Mouse (Mus musculus): ENCODE data around the gene Tnpo3. TPM values are rescaled to one million over a fixed set of nuclear protein-coding genes. Genes with fewer than 3 reads are reported as not detected.

Gene Tnpo3
- polyA plus RNA-seq, 1 experiment from 2014 or later = 83.4 TPM

GRCm38 (mm10) chr6:29506834-29507233 is 102.9 kb downstream of the Tnpo3 start:
- Histone ChIP-seq H3K9me3 (ENCODE audit: control insufficient read depth, low read length) (no peaks in the 10 kb centered on the region), H3K4me3 (ENCODE audit: low read length) (peak overlapping the region; percentile 54), H3K4me2 (ENCODE audit: low read length) (peak overlapping the region; percentile 66), H3K27ac (ENCODE audit: low read depth, low read length) (no peak overlapping the region), H3K27me3 (replicated peaks; ENCODE audit: control insufficient read depth, insufficient read depth, low read length) (peaks cover 16% of the 10 kb centered on the region), H3K9ac (ENCODE audit: low read depth, low read length) (no peak overlapping the region; the same call in 1 of the 2 replicates), H3K4me1 (ENCODE audit: control insufficient read depth, insufficient read depth, low read depth, low read length) (peaks cover 7% of the 10 kb centered on the region), H3K36me3 (ENCODE audit: control insufficient read depth, insufficient read depth, low read length) (no peaks in the 10 kb centered on the region)
- peak; percentile 16; the same call in 1 of the 2 replicates for ATAC-seq
- WGBS = 22% methylated on average over 8 of the region's 8 CpGs

GRCm38 (mm10) chr6:29505493-29505892 is 104.2 kb downstream of the Tnpo3 start:
- Histone ChIP-seq H3K9me3 (ENCODE audit: control insufficient read depth, low read length) (no peaks in the 10 kb centered on the region), H3K36me3 (ENCODE audit: control insufficient read depth, insufficient read depth, low read length) (no peaks in the 10 kb centered on the region), H3K27ac (ENCODE audit: low read depth, low read length) (no peak overlapping the region), H3K4me1 (ENCODE audit: control insufficient read depth, insufficient read depth, low read depth, low read length) (peaks cover 7% of the 10 kb centered on the region), H3K4me3 (ENCODE audit: low read length) (no peak overlapping the region), H3K4me2 (ENCODE audit: low read length) (no peak overlapping the region), H3K9ac (ENCODE audit: low read depth, low read length) (no peak overlapping the region), H3K27me3 (replicated peaks; ENCODE audit: control insufficient read depth, insufficient read depth, low read length) (peaks cover 16% of the 10 kb centered on the region)
- no peak for ATAC-seq
- 92% methylated on average over 5 of the region's 5 CpGs for WGBS

GRCm38 (mm10) chr6:29501599-29501998 is 108.1 kb downstream of the Tnpo3 start:
- no peak overlapping the region for H3K9ac ChIP-seq (ENCODE audit: low read depth, low read length)
- no peaks in the 10 kb centered on the region for H3K4me1 ChIP-seq (ENCODE audit: control insufficient read depth, insufficient read depth, low read depth, low read length)
- H3K27me3 ChIP-seq (replicated peaks; ENCODE audit: control insufficient read depth, insufficient read depth, low read length) = peaks cover 8% of the 10 kb centered on the region
- no peaks in the 10 kb centered on the region for H3K9me3 ChIP-seq (ENCODE audit: control insufficient read depth, low read length)
- no peaks in the 10 kb centered on the region for H3K36me3 ChIP-seq (ENCODE audit: control insufficient read depth, insufficient read depth, low read length)
- no peak overlapping the region for H3K4me2 ChIP-seq (ENCODE audit: low read length)
- 100% methylated on average over 1 of the region's 1 CpGs for WGBS
- no peak overlapping the region for H3K27ac ChIP-seq (ENCODE audit: low read depth, low read length)
- no peak for ATAC-seq
- H3K4me3 ChIP-seq (ENCODE audit: low read length) = no peak overlapping the region

- H3K9me3 ChIP-seq (ENCODE audit: control insufficient read depth, low read length) = no peaks in the 10 kb centered on the region
- H3K4me3 ChIP-seq (ENCODE audit: low read length) = no peak overlapping the region
- H3K36me3 ChIP-seq (ENCODE audit: control insufficient read depth, insufficient read depth, low read length) = no peaks in the 10 kb centered on the region
- no peak overlapping the region for H3K9ac ChIP-seq (ENCODE audit: low read depth, low read length)
- no peak overlapping the region for H3K27ac ChIP-seq (ENCODE audit: low read depth, low read length)
- H3K4me1 ChIP-seq (ENCODE audit: control insufficient read depth, insufficient read depth, low read depth, low read length) = no peaks in the 10 kb centered on the region
- H3K4me2 ChIP-seq (ENCODE audit: low read length) = no peak overlapping the region
- WGBS = 91% methylated on average over 6 of the region's 6 CpGs
- H3K27me3 ChIP-seq (replicated peaks; ENCODE audit: control insufficient read depth, insufficient read depth, low read length) = peaks cover 9% of the 10 kb centered on the region
- ATAC-seq = no peak
These were observed 108.9 kb downstream of the Tnpo3 start for GRCm38 (mm10) chr6:29500810-29501209.

GRCm38 (mm10) chr6:29500177-29500576 is 109.5 kb downstream of the Tnpo3 start:
- no peak overlapping the region for H3K27ac ChIP-seq (ENCODE audit: low read depth, low read length)
- no peak overlapping the region for H3K4me3 ChIP-seq (ENCODE audit: low read length)
- H3K4me1 ChIP-seq (ENCODE audit: control insufficient read depth, insufficient read depth, low read depth, low read length) = no peaks in the 10 kb centered on the region
- no peaks in the 10 kb centered on the region for H3K36me3 ChIP-seq (ENCODE audit: control insufficient read depth, insufficient read depth, low read length)
- H3K27me3 ChIP-seq (replicated peaks; ENCODE audit: control insufficient read depth, insufficient read depth, low read length) = peaks cover 14% of the 10 kb centered on the region
- 92% methylated on average over 7 of the region's 7 CpGs for WGBS
- H3K9ac ChIP-seq (ENCODE audit: low read depth, low read length) = no peak overlapping the region
- no peak for ATAC-seq
- no peaks in the 10 kb centered on the region for H3K9me3 ChIP-seq (ENCODE audit: control insufficient read depth, low read length)
- no peak overlapping the region for H3K4me2 ChIP-seq (ENCODE audit: low read length)

GRCm38 (mm10) chr6:29497791-29498190 is 111.9 kb downstream of the Tnpo3 start:
- peak; percentile 60 for ATAC-seq
- peaks cover 14% of the 10 kb centered on the region for H3K27me3 ChIP-seq (replicated peaks; ENCODE audit: control insufficient read depth, insufficient read depth, low read length)

GRCm38 (mm10) chr6:29496270-29496669 is 113.4 kb downstream of the Tnpo3 start:
- Histone ChIP-seq H3K9me3 (ENCODE audit: control insufficient read depth, low read length) (no peaks in the 10 kb centered on the region), H3K4me3 (ENCODE audit: low read length) (no peak overlapping the region; the same call in 1 of the 2 replicates), H3K27ac (ENCODE audit: low read depth, low read length) (no peak overlapping the region), H3K36me3 (ENCODE audit: control insufficient read depth, insufficient read depth, low read length) (no peaks in the 10 kb centered on the region), H3K4me2 (ENCODE audit: low read length) (no peak overlapping the region), H3K27me3 (replicated peaks; ENCODE audit: control insufficient read depth, insufficient read depth, low read length) (peaks cover 14% of the 10 kb centered on the region), H3K9ac (ENCODE audit: low read depth, low read length) (no peak overlapping the region), H3K4me1 (ENCODE audit: control insufficient read depth, insufficient read depth, low read depth, low read length) (no peaks in the 10 kb centered on the region)
- 13% methylated on average over 24 of the region's 25 CpGs for WGBS
- ATAC-seq = no peak

More at GRCm38 (mm10) chr6:29497791-29498190, 111.9 kb downstream of the Tnpo3 start:
- no peak overlapping the region for H3K4me3 ChIP-seq (ENCODE audit: low read length)
- H3K9me3 ChIP-seq (ENCODE audit: control insufficient read depth, low read length) = no peaks in the 10 kb centered on the region
- no peak overlapping the region for H3K27ac ChIP-seq (ENCODE audit: low read depth, low read length)
- no peaks in the 10 kb centered on the region for H3K4me1 ChIP-seq (ENCODE audit: control insufficient read depth, insufficient read depth, low read depth, low read length)
- 39% methylated on average over 2 of the region's 2 CpGs for WGBS
- H3K9ac ChIP-seq (ENCODE audit: low read depth, low read length) = no peak overlapping the region
- H3K4me2 ChIP-seq (ENCODE audit: low read length) = no peak overlapping the region
- no peaks in the 10 kb centered on the region for H3K36me3 ChIP-seq (ENCODE audit: control insufficient read depth, insufficient read depth, low read length)

- no peak overlapping the region for H3K4me3 ChIP-seq (ENCODE audit: low read length)
- WGBS = 89% methylated on average over 4 of the region's 4 CpGs
- no peak overlapping the region for H3K27ac ChIP-seq (ENCODE audit: low read depth, low read length)
- H3K9me3 ChIP-seq (ENCODE audit: control insufficient read depth, low read length) = no peaks in the 10 kb centered on the region
- no peaks in the 10 kb centered on the region for H3K4me1 ChIP-seq (ENCODE audit: control insufficient read depth, insufficient read depth, low read depth, low read length)
- no peak for ATAC-seq
- no peak overlapping the region for H3K9ac ChIP-seq (ENCODE audit: low read depth, low read length)
- peaks cover 14% of the 10 kb centered on the region for H3K27me3 ChIP-seq (replicated peaks; ENCODE audit: control insufficient read depth, insufficient read depth, low read length)
- H3K4me2 ChIP-seq (ENCODE audit: low read length) = no peak overlapping the region
- no peaks in the 10 kb centered on the region for H3K36me3 ChIP-seq (ENCODE audit: control insufficient read depth, insufficient read depth, low read length)
These were observed 115.6 kb downstream of the Tnpo3 start for GRCm38 (mm10) chr6:29494101-29494500.
